Comparison of ENCODE assay signal across 8 mouse cellular contexts in genomic region chr9:58280259-58281109, GRCm38 (mm10). TPM values are rescaled to one million over a fixed set of nuclear protein-coding genes. Genes with fewer than 3 reads are reported as not detected.
DNase-seq lines count a peak whose midpoint lies in the region; ATAC-seq and TF ChIP-seq lines count a peak whose summit lies in the region.

No protein-coding gene starts in this region.

- no peaks in the 10 kb centered on the region for H3K36me3 ChIP-seq in E14TG2a.4 (ENCODE audit: insufficient read depth, low read length)
- no peaks in the 10 kb centered on the region for H3K36me3 ChIP-seq in forebrain, embryonic 11.5 days (ENCODE audit: control insufficient read depth, insufficient read depth, low read length)
- H3K36me3 ChIP-seq in liver, embryonic 13.5 days, result no peaks in the 10 kb centered on the region
- H3K36me3 ChIP-seq in neural tube, embryonic 11.5 days (ENCODE audit: control insufficient read depth, insufficient read depth, low read length), result no peaks in the 10 kb centered on the region
- H3K36me3 ChIP-seq in testis, adult 2 months (ENCODE audit: control insufficient read depth, insufficient read depth, low read length), result no peaks in the 10 kb centered on the region

- peak; percentile 85 for TF ChIP-seq CTCF in E14TG2a.4 (conservative IDR thresholded peaks at IDR 0.05; ENCODE audit: low read length)
- TF ChIP-seq CTCF in brain, embryonic 14.5 days (IDR thresholded peaks at IDR 0.05; ENCODE audit: borderline replicate concordance, extremely low read depth, insufficient read depth, insufficient read length), result peak; percentile 75; the same call in 1 of the 2 replicates
- TF ChIP-seq CTCF in testis, adult 2 months (IDR thresholded peaks at IDR 0.05; ENCODE audit: control insufficient read depth, insufficient read depth, insufficient replicate concordance, low read depth, low read length), result peak; percentile 32; the same call in 1 of the 2 replicates

- no peak; the same call in 1 of the 2 replicates for ATAC-seq in forebrain, embryonic 11.5 days (replicated peaks; ENCODE audit: low FRiP score)
- ATAC-seq in liver, embryonic 13.5 days (ENCODE audit: low read depth), result 0 out of 2 replicates have a peak, but pooled peaks have one; percentile 51
- no peak for ATAC-seq in neural tube, embryonic 11.5 days (ENCODE audit: insufficient read depth, low FRiP score, low TSS enrichment)

- no peaks in the 10 kb centered on the region for H3K27me3 ChIP-seq in E14TG2a.4 (ENCODE audit: insufficient read depth, low read length)
- no peaks in the 10 kb centered on the region for H3K27me3 ChIP-seq in forebrain, embryonic 11.5 days (ENCODE audit: control insufficient read depth, insufficient read depth, low read length)
- no peaks in the 10 kb centered on the region for H3K27me3 ChIP-seq in liver, embryonic 13.5 days
- no peaks in the 10 kb centered on the region for H3K27me3 ChIP-seq in neural tube, embryonic 11.5 days (ENCODE audit: control insufficient read depth, insufficient read depth, low read length)
- no peaks in the 10 kb centered on the region for H3K27me3 ChIP-seq in testis, adult 2 months (ENCODE audit: control insufficient read depth, insufficient read depth, low read length)

- peaks cover 61% of the 10 kb centered on the region for H3K4me1 ChIP-seq in E14TG2a.4 (replicated peaks; ENCODE audit: low read depth, low read length)
- H3K4me1 ChIP-seq in forebrain, embryonic 11.5 days (replicated peaks; ENCODE audit: control insufficient read depth, insufficient read depth, low read length), result no peaks in the 10 kb centered on the region; the same call in 1 of the 2 replicates
- H3K4me1 ChIP-seq in liver, embryonic 13.5 days (replicated peaks), result peaks cover 28% of the 10 kb centered on the region
- 0 out of 2 replicates have a peak, but pooled peaks cover 3% of the 10 kb centered on the region for H3K4me1 ChIP-seq in neural tube, embryonic 11.5 days (ENCODE audit: control insufficient read depth, insufficient read depth, low read length)
- H3K4me1 ChIP-seq in testis, adult 2 months (ENCODE audit: control insufficient read depth, insufficient read depth, low read length), result peaks cover 4% of the 10 kb centered on the region; the same call in 1 of the 2 replicates

- intact Hi-C loops in heart, postnatal 10 days (cut with DNase I), result loop anchor here (1.0 to 2.0 kb wide), 3 partner anchors 33 to 242 kb away; no protein-coding TSS in a partner anchor

- TF ChIP-seq POLR2A in brain, embryonic 14.5 days (IDR thresholded peaks at IDR 0.05; ENCODE audit: borderline replicate concordance, extremely low read depth, insufficient read depth, insufficient read length, poor library complexity, severe bottlenecking), result no peak
- TF ChIP-seq POLR2A in testis, adult 2 months (IDR thresholded peaks at IDR 0.05; ENCODE audit: control insufficient read depth, low read depth, low read length), result no peak

- peak; percentile 95 for DNase-seq in brain, embryonic 14.5 days (ENCODE audit: low read depth)
- peak; percentile 81 for DNase-seq in forebrain, embryonic 11.5 days (ENCODE audit: low spot score)
- peak; percentile 82 to 89 for DNase-seq in heart, postnatal 10 days
- DNase-seq in kidney, postnatal 25 days, result peak; percentile 81 to 83
- peak; percentile 65 for DNase-seq in liver, embryonic 13.5 days
- DNase-seq in neural tube, embryonic 11.5 days (ENCODE audit: low spot score), result peak; percentile 75

- 36% methylated on average over 9 of the region's 9 CpGs for WGBS in forebrain, embryonic 11.5 days
- WGBS in liver, embryonic 13.5 days (ENCODE audit: insufficient replicate concordance), result 31% methylated on average over 9 of the region's 9 CpGs
- WGBS in neural tube, embryonic 11.5 days, result 40% methylated on average over 9 of the region's 9 CpGs

- H3K27ac ChIP-seq in forebrain, embryonic 11.5 days (ENCODE audit: low read depth, low read length), result no peak overlapping the region
- no peak overlapping the region for H3K27ac ChIP-seq in liver, embryonic 13.5 days
- H3K27ac ChIP-seq in neural tube, embryonic 11.5 days (ENCODE audit: low read depth, low read length), result no peak overlapping the region
- no peak overlapping the region for H3K27ac ChIP-seq in testis, adult 2 months (ENCODE audit: control insufficient read depth, insufficient read depth, low read depth, low read length)

- H3K9ac ChIP-seq in forebrain, embryonic 11.5 days (ENCODE audit: low read length), result no peak overlapping the region
- H3K9ac ChIP-seq in liver, embryonic 13.5 days, result no peak overlapping the region
- no peak overlapping the region for H3K9ac ChIP-seq in neural tube, embryonic 11.5 days (ENCODE audit: low read length)

- H3K4me3 ChIP-seq in E14TG2a.4 (replicated peaks; ENCODE audit: low read length), result peak overlapping the region; percentile 62
- H3K4me3 ChIP-seq in forebrain, embryonic 11.5 days (ENCODE audit: low read depth, low read length), result no peak overlapping the region
- no peak overlapping the region for H3K4me3 ChIP-seq in liver, embryonic 13.5 days (replicated peaks)
- H3K4me3 ChIP-seq in neural tube, embryonic 11.5 days (ENCODE audit: low read depth, low read length), result no peak overlapping the region
- H3K4me3 ChIP-seq in testis, adult 2 months (ENCODE audit: control insufficient read depth, low read depth, low read length), result no peak overlapping the region

- H3K9me3 ChIP-seq in E14TG2a.4 (ENCODE audit: low read length), result no peaks in the 10 kb centered on the region
- H3K9me3 ChIP-seq in forebrain, embryonic 11.5 days (ENCODE audit: control insufficient read depth, low read length), result no peaks in the 10 kb centered on the region
- no peaks in the 10 kb centered on the region for H3K9me3 ChIP-seq in liver, embryonic 13.5 days (replicated peaks)
- H3K9me3 ChIP-seq in neural tube, embryonic 11.5 days (ENCODE audit: control insufficient read depth, low read length), result no peaks in the 10 kb centered on the region

- H3K4me2 ChIP-seq in forebrain, embryonic 11.5 days (ENCODE audit: low read depth, low read length, severe bottlenecking), result no peak overlapping the region
- H3K4me2 ChIP-seq in liver, embryonic 13.5 days, result no peak overlapping the region
- 0 out of 2 replicates have a peak overlapping the region, but pooled peaks have one; percentile 0 for H3K4me2 ChIP-seq in neural tube, embryonic 11.5 days (ENCODE audit: low read depth)

RNA-seq across cellular contexts. Expression of gene Stoml1, which starts 27.5 kb away (rescaled TPM):
- polyA plus RNA-seq in brain, embryonic 14.5 days (2012; rRNA removed), result 123 and 145 TPM in 2 replicates
- 37.6 and 39.4 TPM in 2 replicates for polyA plus RNA-seq in forebrain, embryonic 11.5 days (2014; fragmentation: Nextera tagmentation; extraction: Ambion mirVana)
- 10 to 100 TPM; 15.5 to 15.6 TPM for total RNA-seq in heart, postnatal 10 days (2021)
- polyA plus RNA-seq in liver, embryonic 13.5 days (2015; fragmentation: Nextera tagmentation; extraction: Ambion mirVana), result 5.2 and 5.5 TPM in 2 replicates
- polyA plus RNA-seq in neural tube, embryonic 11.5 days (2014; fragmentation: Nextera tagmentation; extraction: Ambion mirVana), result 29.6 and 35.9 TPM in 2 replicates
- polyA plus RNA-seq in testis, adult 2 months (2012; rRNA removed), result 11.0 and 11.5 TPM in 2 replicates

RNA-seq across cellular contexts. Expression of gene Pml, which starts 30.9 kb away (rescaled TPM):
- 6.8 and 7.1 TPM in 2 replicates for polyA plus RNA-seq in brain, embryonic 14.5 days (2012; rRNA removed)
- polyA plus RNA-seq in forebrain, embryonic 11.5 days (2014; fragmentation: Nextera tagmentation; extraction: Ambion mirVana), result 13.6 and 13.7 TPM in 2 replicates
- 10 to 100 TPM; 12.4 to 13.0 TPM for total RNA-seq in heart, postnatal 10 days (2021)
- 18.9 and 21.1 TPM in 2 replicates for polyA plus RNA-seq in liver, embryonic 13.5 days (2015; fragmentation: Nextera tagmentation; extraction: Ambion mirVana)
- 7.6 and 10.6 TPM in 2 replicates for polyA plus RNA-seq in neural tube, embryonic 11.5 days (2014; fragmentation: Nextera tagmentation; extraction: Ambion mirVana)
- polyA plus RNA-seq in testis, adult 2 months (2012; rRNA removed), result 1.8 and 2.9 TPM in 2 replicates

RNA-seq across cellular contexts. Expression of gene Loxl1, which starts 32.5 kb away (rescaled TPM):
- polyA plus RNA-seq in brain, embryonic 14.5 days (2012; rRNA removed), result 11.8 and 14.4 TPM in 2 replicates
- 10.2 and 13.0 TPM in 2 replicates for polyA plus RNA-seq in forebrain, embryonic 11.5 days (2014; fragmentation: Nextera tagmentation; extraction: Ambion mirVana)
- total RNA-seq in heart, postnatal 10 days (2021), result 10 to 100 TPM; 83.7 to 86.7 TPM
- 2.1 and 2.5 TPM in 2 replicates for polyA plus RNA-seq in liver, embryonic 13.5 days (2015; fragmentation: Nextera tagmentation; extraction: Ambion mirVana)
- 12.8 and 13.5 TPM in 2 replicates for polyA plus RNA-seq in neural tube, embryonic 11.5 days (2014; fragmentation: Nextera tagmentation; extraction: Ambion mirVana)
- 18.5 and 21.0 TPM in 2 replicates for polyA plus RNA-seq in testis, adult 2 months (2012; rRNA removed)

Comparison
In these comparisons a context has a peak if more than half of its experiments do, and no peak if none do; other contexts are left out.
1. CTCF ChIP-seq: peak in every context shown above with its lines; median percentile 85 in E14TG2a.4; 75 in brain, embryonic 14.5 days; 32 in testis, adult 2 months.